Mouse (Mus musculus): ENCODE measurements at regions not wholly inside any gene's neighbourhood (a gene's known extent, or its start where the extent isn't known, plus 50 kb on each side); places are given as distances from the start of the nearest gene placed in this dataset.
"Not testable (repeated sequence)": the region's sequence is repeated elsewhere in the genome, so short reads cannot be mapped to it uniquely, and the experiment has no call there.

GRCm38 (mm10) chr14:120806553-120806893 lies 104.5 kb upstream of the Ipo5 start:
- Histone ChIP-seq H3K4me1 (ENCODE audit: control insufficient read depth, insufficient read depth, low read length) (peaks cover 7% of the 10 kb centered on the region), H3K4me3 (ENCODE audit: insufficient read depth, low read length) (no peak overlapping the region), H3K27ac (ENCODE audit: insufficient read depth, low read length) (no peak overlapping the region)
- TF ChIP-seq CTCF (IDR thresholded peaks at IDR 0.05; ENCODE audit: extremely low read depth, insufficient read depth, low read length) (no peak), POLR2A (IDR thresholded peaks at IDR 0.05; ENCODE audit: extremely low read depth, insufficient read depth, low read length) (no peak)

GRCm38 (mm10) chr14:120809321-120809720 lies 101.7 kb upstream of the Ipo5 start:
- H3K4me3 ChIP-seq (ENCODE audit: insufficient read depth, low read length), result no peak overlapping the region
- H3K27ac ChIP-seq (ENCODE audit: insufficient read depth, low read length), result no peak overlapping the region
- no peak for TF ChIP-seq CTCF (IDR thresholded peaks at IDR 0.05; ENCODE audit: extremely low read depth, insufficient read depth, low read length)
- no peak for TF ChIP-seq POLR2A (IDR thresholded peaks at IDR 0.05; ENCODE audit: extremely low read depth, insufficient read depth, low read length)
- peaks cover 9% of the 10 kb centered on the region for H3K4me1 ChIP-seq (ENCODE audit: control insufficient read depth, insufficient read depth, low read length)

- TF ChIP-seq CTCF (IDR thresholded peaks at IDR 0.05; ENCODE audit: extremely low read depth, insufficient read depth, low read length) (no peak), POLR2A (IDR thresholded peaks at IDR 0.05; ENCODE audit: extremely low read depth, insufficient read depth, low read length) (no peak)
- H3K4me1 ChIP-seq (ENCODE audit: control insufficient read depth, insufficient read depth, low read length), result peaks cover 2% of the 10 kb centered on the region
- no peak overlapping the region for H3K4me3 ChIP-seq (ENCODE audit: insufficient read depth, low read length)
- H3K27ac ChIP-seq (ENCODE audit: insufficient read depth, low read length), result no peak overlapping the region
Measured at GRCm38 (mm10) chr14:120813938-120814337, 97.1 kb upstream of the Ipo5 start.

GRCm38 (mm10) chr14:120815126-120815525 lies 95.9 kb upstream of the Ipo5 start:
- H3K27ac ChIP-seq (ENCODE audit: insufficient read depth, low read length), result not testable (repeated sequence)

GRCm38 (mm10) chr14:120816529-120816928 lies 94.5 kb upstream of the Ipo5 start:
- Histone ChIP-seq H3K27ac (ENCODE audit: insufficient read depth, low read length) (no peak overlapping the region), H3K4me1 (ENCODE audit: control insufficient read depth, insufficient read depth, low read length) (peaks cover 2% of the 10 kb centered on the region), H3K4me3 (ENCODE audit: insufficient read depth, low read length) (no peak overlapping the region)
- no peak for TF ChIP-seq POLR2A (IDR thresholded peaks at IDR 0.05; ENCODE audit: extremely low read depth, insufficient read depth, low read length)
- TF ChIP-seq CTCF (IDR thresholded peaks at IDR 0.05; ENCODE audit: extremely low read depth, insufficient read depth, low read length), result no peak

More at GRCm38 (mm10) chr14:120815126-120815525, 95.9 kb upstream of the Ipo5 start:
- not testable (repeated sequence) for H3K4me3 ChIP-seq (ENCODE audit: insufficient read depth, low read length); H3K4me1 ChIP-seq (ENCODE audit: control insufficient read depth, insufficient read depth, low read length)

- no peak overlapping the region for H3K27ac ChIP-seq (ENCODE audit: insufficient read depth, low read length)
- no peak overlapping the region for H3K4me3 ChIP-seq (ENCODE audit: insufficient read depth, low read length)
- TF ChIP-seq CTCF (IDR thresholded peaks at IDR 0.05; ENCODE audit: extremely low read depth, insufficient read depth, low read length) (no peak), POLR2A (IDR thresholded peaks at IDR 0.05; ENCODE audit: extremely low read depth, insufficient read depth, low read length) (no peak)
Measured at GRCm38 (mm10) chr14:120826187-120826586, 84.8 kb upstream of the Ipo5 start.

GRCm38 (mm10) chr14:120830389-120830835 lies 80.6 kb upstream of the Ipo5 start:
- H3K4me1 ChIP-seq (ENCODE audit: control insufficient read depth, insufficient read depth, low read length); H3K27ac ChIP-seq (ENCODE audit: insufficient read depth, low read length); H3K4me3 ChIP-seq (ENCODE audit: insufficient read depth, low read length): not testable (repeated sequence)

More at GRCm38 (mm10) chr14:120826187-120826586, 84.8 kb upstream of the Ipo5 start:
- H3K4me1 ChIP-seq (ENCODE audit: control insufficient read depth, insufficient read depth, low read length), result no peaks in the 10 kb centered on the region; the same call in 1 of the 2 replicates

- peaks cover 1% of the 10 kb centered on the region; the same call in 1 of the 2 replicates for H3K4me1 ChIP-seq (ENCODE audit: control insufficient read depth, insufficient read depth, low read length)
- no peak overlapping the region for H3K4me3 ChIP-seq (ENCODE audit: insufficient read depth, low read length)
- 0 out of 2 replicates have a peak overlapping the region, but pooled peaks have one; percentile 42 for H3K27ac ChIP-seq (ENCODE audit: insufficient read depth, low read length)
- TF ChIP-seq POLR2A (IDR thresholded peaks at IDR 0.05; ENCODE audit: extremely low read depth, insufficient read depth, low read length), result no peak
- TF ChIP-seq CTCF (IDR thresholded peaks at IDR 0.05; ENCODE audit: extremely low read depth, insufficient read depth, low read length), result no peak
Measured at GRCm38 (mm10) chr14:120831397-120831796, 79.6 kb upstream of the Ipo5 start.

GRCm38 (mm10) chr14:120831847-120832613 lies 79.0 kb upstream of the Ipo5 start:
- Histone ChIP-seq H3K27ac (ENCODE audit: insufficient read depth, low read length) (peak overlapping the region; percentile 14), H3K4me3 (ENCODE audit: insufficient read depth, low read length) (peak overlapping the region; percentile 12; the same call in 1 of the 2 replicates), H3K4me1 (ENCODE audit: control insufficient read depth, insufficient read depth, low read length) (peaks cover 1% of the 10 kb centered on the region; the same call in 1 of the 2 replicates)
- TF ChIP-seq POLR2A (IDR thresholded peaks at IDR 0.05; ENCODE audit: extremely low read depth, insufficient read depth, low read length) (peak; percentile 61; the same call in 1 of the 2 replicates), CTCF (IDR thresholded peaks at IDR 0.05; ENCODE audit: extremely low read depth, insufficient read depth, low read length) (peak; percentile 98)

- no peak overlapping the region for H3K4me3 ChIP-seq (ENCODE audit: insufficient read depth, low read length)
- no peak overlapping the region for H3K27ac ChIP-seq (ENCODE audit: insufficient read depth, low read length)
- TF ChIP-seq POLR2A (IDR thresholded peaks at IDR 0.05; ENCODE audit: extremely low read depth, insufficient read depth, low read length) (no peak), CTCF (IDR thresholded peaks at IDR 0.05; ENCODE audit: extremely low read depth, insufficient read depth, low read length) (no peak)
- H3K4me1 ChIP-seq (ENCODE audit: control insufficient read depth, insufficient read depth, low read length), result peaks cover 3% of the 10 kb centered on the region; the same call in 1 of the 2 replicates
Measured at GRCm38 (mm10) chr14:120834821-120835220, 76.2 kb upstream of the Ipo5 start.

Measured in cortical plate, adult 2 months (tissue).